Mouse (Mus musculus) kidney, embryonic 16.5 days (tissue): ENCODE data around the gene Sac3d1. TPM values are rescaled to one million over a fixed set of nuclear protein-coding genes. Genes with fewer than 3 reads are reported as not detected.

Source experiments
- ATAC-seq: fragments of 200-750 bp; cut with Nextera tagmentation; 2 replicates; pipeline ENCODE4 v1.8.0; 2017; ENCODE audit warnings: moderate TSS enrichment; ENCODE audit not compliant: low FRiP score, low TSS enrichment
- H3K27ac ChIP-seq: fragments of 300-500 bp; sonication (generic); 2 replicates; pipeline ENCODE4 v1.5.1; 2014; ENCODE audit warnings: low read length
- H3K27me3 ChIP-seq: fragments of 300-500 bp; sonication (generic); 2 replicates; pipeline ENCODE4 v1.6.1; 2014; ENCODE audit warnings: low read length, control low read depth, mixed read lengths; ENCODE audit not compliant: insufficient read depth
- H3K36me3 ChIP-seq: fragments of 300-500 bp; sonication (generic); 2 replicates; pipeline ENCODE4 v1.6.1; 2014; ENCODE audit warnings: low read length, control low read depth, mixed read lengths; ENCODE audit not compliant: insufficient read depth
- H3K4me1 ChIP-seq: fragments of 300-500 bp; sonication (generic); 2 replicates; pipeline ENCODE4 v1.6.1; 2014; ENCODE audit warnings: low read length, control low read depth, mixed read lengths; ENCODE audit not compliant: insufficient read depth
- H3K4me2 ChIP-seq: fragments of 300-500 bp; sonication (generic); replicated peaks from 2 replicates; pipeline ENCODE4 v1.6.1; 2014; ENCODE audit warnings: low read depth, low read length
- H3K4me3 ChIP-seq: fragments of 300-500 bp; sonication (generic); 2 replicates; pipeline ENCODE4 v1.5.1; 2014; ENCODE audit warnings: mild to moderate bottlenecking, low read length
- H3K9ac ChIP-seq: fragments of 300-500 bp; sonication (generic); replicated peaks from 2 replicates; pipeline ENCODE4 v1.6.1; 2014; ENCODE audit warnings: low read length
- H3K9me3 ChIP-seq: fragments of 300-500 bp; sonication (generic); 2 replicates; pipeline ENCODE4 v1.6.1; 2016; ENCODE audit warnings: low read length, control low read depth
- WGBS: fragments of 180-500 bp; shearing (Covaris S2); extraction: QIAGEN DNeasy Blood & Tissue Kit; methylation state at CpG from one replicate; pipeline ENCODE4 v1.1.7; 2014; 5-methylcytosine and 5-hydroxymethylcytosine counted together
- polyA plus RNA-seq: library from polyadenylated mRNA; unstranded; fragments of >200 nt; fragmentation: Nextera tagmentation; extraction: Ambion mirVana; gene quantifications from 2 replicates; pipeline ENCODE4 v1.2.1, GENCODE M21; 2015

The Sac3d1 gene
- polyA plus RNA-seq, 1 experiment from 2014 or later = 43.7 TPM

- H3K4me1 ChIP-seq = peaks cover 9% of the 10 kb centered on the region; the same call in 1 of the 2 replicates
- H3K4me3 ChIP-seq = no peak overlapping the region
- no peak overlapping the region for H3K4me2 ChIP-seq
- H3K27me3 ChIP-seq = no peaks in the 10 kb centered on the region
- no peak overlapping the region for H3K27ac ChIP-seq
- 81% methylated on average over 2 of the region's 2 CpGs for WGBS
- no peaks in the 10 kb centered on the region for H3K9me3 ChIP-seq
- no peak overlapping the region for H3K9ac ChIP-seq
- no peaks in the 10 kb centered on the region for H3K36me3 ChIP-seq
- no peak for ATAC-seq
Measured at GRCm38 (mm10) chr19:6124898-6125297, 6.4 kb upstream of the Sac3d1 start.

- Histone ChIP-seq H3K27ac (no peak overlapping the region), H3K36me3 (no peaks in the 10 kb centered on the region), H3K9me3 (no peaks in the 10 kb centered on the region), H3K9ac (no peak overlapping the region), H3K4me3 (no peak overlapping the region), H3K27me3 (no peaks in the 10 kb centered on the region), H3K4me1 (peaks cover 9% of the 10 kb centered on the region; the same call in 1 of the 2 replicates), H3K4me2 (no peak overlapping the region)
- ATAC-seq = no peak
- WGBS = 71% methylated on average over 8 of the region's 8 CpGs
Measured at GRCm38 (mm10) chr19:6123330-6123729, 4.9 kb upstream of the Sac3d1 start.

GRCm38 (mm10) chr19:6121761-6122160, 3.3 kb upstream of the Sac3d1 start:
- no peaks in the 10 kb centered on the region for H3K36me3 ChIP-seq
- no peaks in the 10 kb centered on the region for H3K9me3 ChIP-seq
- H3K27me3 ChIP-seq = no peaks in the 10 kb centered on the region
- peaks cover 13% of the 10 kb centered on the region for H3K4me1 ChIP-seq
- no peak overlapping the region for H3K9ac ChIP-seq
- no peak for ATAC-seq
- no peak overlapping the region for H3K4me2 ChIP-seq
- 26% methylated on average over 19 of the region's 19 CpGs for WGBS
- H3K4me3 ChIP-seq = no peak overlapping the region
- no peak overlapping the region for H3K27ac ChIP-seq

GRCm38 (mm10) chr19:6118677-6119185, 281 bp upstream of the Sac3d1 start:
- H3K9me3 ChIP-seq = no peaks in the 10 kb centered on the region
- peak; percentile 49; the same call in 1 of the 2 replicates for ATAC-seq
- H3K36me3 ChIP-seq = peaks cover 17% of the 10 kb centered on the region
- no peaks in the 10 kb centered on the region for H3K27me3 ChIP-seq
- H3K4me1 ChIP-seq = peaks cover 16% of the 10 kb centered on the region
- WGBS = 1% methylated on average over 8 of the region's 8 CpGs
- H3K27ac ChIP-seq = peak overlapping the region; percentile 98
- H3K4me3 ChIP-seq = peak overlapping the region; percentile 82
- peak overlapping the region; percentile 79 for H3K4me2 ChIP-seq
- H3K9ac ChIP-seq = peak overlapping the region; percentile 87

GRCm38 (mm10) chr19:6117346-6117985, 984 bp downstream of the Sac3d1 start:
- peak overlapping the region; percentile 82 for H3K4me3 ChIP-seq
- WGBS = 5% methylated on average over 32 of the region's 32 CpGs
- H3K27ac ChIP-seq = peak overlapping the region; percentile 98
- peak overlapping the region; percentile 87 for H3K9ac ChIP-seq
- peaks cover 17% of the 10 kb centered on the region for H3K36me3 ChIP-seq
- peaks cover 16% of the 10 kb centered on the region for H3K4me1 ChIP-seq
- H3K27me3 ChIP-seq = no peaks in the 10 kb centered on the region
- no peaks in the 10 kb centered on the region for H3K9me3 ChIP-seq
- H3K4me2 ChIP-seq = peak overlapping the region; percentile 79
- ATAC-seq = no peak; the same call in none of the 2 replicates

- no peak overlapping the region for H3K4me3 ChIP-seq
- 92% methylated on average over 15 of the region's 15 CpGs for WGBS
- no peaks in the 10 kb centered on the region for H3K9me3 ChIP-seq
- peaks cover 12% of the 10 kb centered on the region for H3K4me1 ChIP-seq
- no peak overlapping the region for H3K27ac ChIP-seq
- no peaks in the 10 kb centered on the region for H3K27me3 ChIP-seq
- H3K9ac ChIP-seq = no peak overlapping the region
- peaks cover 17% of the 10 kb centered on the region for H3K36me3 ChIP-seq
- no peak for ATAC-seq
- peak overlapping the region; percentile 79; the same call in 1 of the 2 replicates for H3K4me2 ChIP-seq
Measured at GRCm38 (mm10) chr19:6116113-6116850, 2.2 kb downstream of the Sac3d1 start.

GRCm38 (mm10) chr19:6113116-6113515, 5.3 kb downstream of the Sac3d1 start:
- Histone ChIP-seq H3K9ac (no peak overlapping the region), H3K4me3 (no peak overlapping the region), H3K9me3 (no peaks in the 10 kb centered on the region), H3K4me1 (peaks cover 9% of the 10 kb centered on the region), H3K36me3 (peaks cover 17% of the 10 kb centered on the region), H3K4me2 (no peak overlapping the region), H3K27ac (no peak overlapping the region), H3K27me3 (no peaks in the 10 kb centered on the region)
- WGBS = 31% methylated on average over 6 of the region's 6 CpGs
- no peak for ATAC-seq

- Histone ChIP-seq H3K27me3 (no peaks in the 10 kb centered on the region), H3K4me3 (no peak within 1 kb of the TSS), H3K27ac (no peak within 1 kb of the TSS), H3K36me3 (no peaks in the 10 kb centered on the region), H3K4me2 (no peak within 1 kb of the TSS), H3K9ac (no peak within 1 kb of the TSS), H3K4me1 (no peaks in the 10 kb centered on the region), H3K9me3 (no peaks in the 10 kb centered on the region)
- no peak for ATAC-seq
- 87% methylated on average over 7 of the region's 7 CpGs for WGBS
Measured at GRCm38 (mm10) chr19:6105586-6105985, 12.9 kb downstream of the Sac3d1 start, which contains the start of gene Naaladl1. Naaladl1 (plus strand) TSS chr19:6105782.

- 75% methylated on average over 4 of the region's 4 CpGs for WGBS
- H3K9ac ChIP-seq = no peak overlapping the region
- H3K4me3 ChIP-seq = no peak overlapping the region
- H3K4me1 ChIP-seq = no peaks in the 10 kb centered on the region
- no peak overlapping the region for H3K4me2 ChIP-seq
- no peak overlapping the region for H3K27ac ChIP-seq
- H3K9me3 ChIP-seq = no peaks in the 10 kb centered on the region
- H3K36me3 ChIP-seq = no peaks in the 10 kb centered on the region
- H3K27me3 ChIP-seq = no peaks in the 10 kb centered on the region
- ATAC-seq = no peak
Measured at GRCm38 (mm10) chr19:6104476-6104875, 14.0 kb downstream of the Sac3d1 start.
